Mouse (Mus musculus): Measurements from ENCODE around the gene Pdyn. TPM values are rescaled to one million over a fixed set of nuclear protein-coding genes. Genes with fewer than 3 reads are reported as not detected.

Gene Pdyn
- 0.18 and 0.37 TPM in 2 replicates for polyA plus RNA-seq (2015; fragmentation: Nextera tagmentation; extraction: Ambion mirVana)

DNA sequence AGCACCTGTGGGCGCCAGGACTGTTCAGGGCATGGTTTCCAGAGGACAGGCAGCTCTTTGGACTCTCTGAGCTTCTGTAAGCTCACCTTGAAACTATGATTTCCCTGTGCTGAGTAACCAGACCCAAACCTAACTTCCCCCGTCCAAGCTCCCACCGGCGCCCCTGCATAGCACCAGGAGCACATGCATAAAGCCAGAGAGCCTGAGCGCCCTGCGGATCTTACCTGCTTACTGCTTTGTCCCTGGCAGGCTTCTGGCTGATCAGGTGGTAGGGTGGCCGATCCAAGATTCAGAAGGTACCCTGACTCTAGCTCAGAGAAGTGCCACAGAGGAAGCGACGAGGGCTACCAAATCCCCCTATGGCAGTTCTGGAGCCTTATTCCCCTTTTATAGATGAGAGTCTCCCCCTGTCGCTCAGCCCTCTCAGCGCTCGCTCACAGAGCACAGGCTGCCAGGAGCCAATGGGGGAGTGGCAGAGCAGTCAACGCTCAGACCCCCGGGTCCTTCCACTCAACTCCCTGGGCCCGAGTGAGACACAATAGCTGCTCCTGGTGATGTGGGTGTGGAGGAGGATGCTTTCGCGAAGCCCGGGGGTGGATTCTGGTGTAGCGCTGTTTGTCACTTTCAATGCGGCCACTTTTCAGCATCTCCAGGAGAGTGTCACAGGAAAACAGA is at the start of gene Pdyn:
TSS of gene Pdyn (minus strand) at position 361 of the 675 bp plus-strand sequence.
- Histone ChIP-seq H3K27ac (ENCODE audit: low read length) (no peak within 1 kb of the TSS), H3K4me1 (ENCODE audit: control insufficient read depth, insufficient read depth, low read length) (no peaks in the 10 kb centered on the region), H3K9ac (ENCODE audit: low read length) (no peak within 1 kb of the TSS), H3K4me2 (ENCODE audit: low read depth, low read length) (peak within 1 kb of the TSS; percentile 27), H3K36me3 (ENCODE audit: control insufficient read depth, insufficient read depth) (no peaks in the 10 kb centered on the region), H3K9me3 (replicated peaks; ENCODE audit: control insufficient read depth, low read length) (no peaks in the 10 kb centered on the region), H3K27me3 (ENCODE audit: control insufficient read depth, insufficient read depth, low read length) (peaks cover 31% of the 10 kb centered on the region), H3K4me3 (ENCODE audit: low read length) (0 out of 2 replicates have a peak within 1 kb of the TSS, but pooled peaks have one; percentile 1)
- WGBS, result 7% methylated on average over 20 of the region's 20 CpGs
- ATAC-seq (replicated peaks; ENCODE audit: extremely low read depth, insufficient read depth, low FRiP score), result no peak

DNA sequence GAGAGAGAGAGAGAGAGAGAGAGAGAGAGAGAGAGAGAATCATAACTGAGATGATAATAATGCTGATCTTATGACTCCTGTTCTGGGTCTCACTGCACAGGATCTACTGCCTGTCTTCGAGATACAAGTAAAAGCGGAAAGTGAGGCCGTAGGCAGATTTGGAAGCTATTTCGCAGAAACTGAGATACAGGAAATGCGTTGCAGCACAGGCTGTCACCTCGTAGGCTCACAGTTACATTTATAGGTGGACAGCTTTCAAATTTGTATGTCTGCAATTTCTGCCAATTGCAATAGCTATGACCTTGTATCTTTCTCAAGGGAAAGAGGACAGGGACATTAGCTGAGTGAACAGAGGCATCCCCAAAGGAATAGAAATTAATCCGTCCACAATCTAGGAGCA is 42.4 kb upstream of the Pdyn start:
- WGBS, result 85% methylated on average over 7 of the region's 7 CpGs
- no peak overlapping the region for H3K4me2 ChIP-seq (ENCODE audit: low read depth, low read length)
- no peak overlapping the region for H3K9ac ChIP-seq (ENCODE audit: low read length)
- no peaks in the 10 kb centered on the region for H3K9me3 ChIP-seq (replicated peaks; ENCODE audit: control insufficient read depth, low read length)
- H3K27me3 ChIP-seq (ENCODE audit: control insufficient read depth, insufficient read depth, low read length), result no peaks in the 10 kb centered on the region
- H3K4me1 ChIP-seq (ENCODE audit: control insufficient read depth, insufficient read depth, low read length), result no peaks in the 10 kb centered on the region
- no peak overlapping the region for H3K4me3 ChIP-seq (ENCODE audit: low read length)
- H3K36me3 ChIP-seq (ENCODE audit: control insufficient read depth, insufficient read depth), result no peaks in the 10 kb centered on the region
- no peak overlapping the region for H3K27ac ChIP-seq (ENCODE audit: low read length)
- no peak for ATAC-seq (replicated peaks; ENCODE audit: extremely low read depth, insufficient read depth, low FRiP score)

DNA sequence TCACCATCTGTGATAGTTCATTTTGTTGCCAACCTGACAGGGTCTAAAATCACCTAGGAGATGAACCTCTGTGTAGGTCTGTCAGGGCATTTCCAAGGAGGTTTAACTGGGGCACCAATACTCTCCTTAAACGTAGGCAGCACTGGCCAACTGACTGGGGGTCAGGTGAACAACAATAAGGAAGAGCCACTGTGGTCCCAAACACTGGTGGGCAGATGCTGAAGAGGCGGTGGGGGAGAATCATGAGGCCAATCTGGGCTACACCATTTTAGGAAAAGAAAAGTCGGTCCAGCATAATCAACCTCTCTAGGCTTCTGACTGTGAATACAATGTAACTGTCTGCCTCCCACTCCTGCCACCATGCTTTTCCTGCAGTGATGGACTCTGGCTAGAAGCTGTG is 40.9 kb upstream of the Pdyn start:
- 69% methylated on average over 3 of the region's 3 CpGs for WGBS
- no peak for ATAC-seq (replicated peaks; ENCODE audit: extremely low read depth, insufficient read depth, low FRiP score)
- Histone ChIP-seq H3K4me1 (ENCODE audit: control insufficient read depth, insufficient read depth, low read length) (no peaks in the 10 kb centered on the region), H3K36me3 (ENCODE audit: control insufficient read depth, insufficient read depth) (no peaks in the 10 kb centered on the region), H3K4me2 (ENCODE audit: low read depth, low read length) (no peak overlapping the region), H3K4me3 (ENCODE audit: low read length) (no peak overlapping the region), H3K27ac (ENCODE audit: low read length) (no peak overlapping the region), H3K9ac (ENCODE audit: low read length) (no peak overlapping the region), H3K9me3 (replicated peaks; ENCODE audit: control insufficient read depth, low read length) (no peaks in the 10 kb centered on the region), H3K27me3 (ENCODE audit: control insufficient read depth, insufficient read depth, low read length) (no peaks in the 10 kb centered on the region)

DNA sequence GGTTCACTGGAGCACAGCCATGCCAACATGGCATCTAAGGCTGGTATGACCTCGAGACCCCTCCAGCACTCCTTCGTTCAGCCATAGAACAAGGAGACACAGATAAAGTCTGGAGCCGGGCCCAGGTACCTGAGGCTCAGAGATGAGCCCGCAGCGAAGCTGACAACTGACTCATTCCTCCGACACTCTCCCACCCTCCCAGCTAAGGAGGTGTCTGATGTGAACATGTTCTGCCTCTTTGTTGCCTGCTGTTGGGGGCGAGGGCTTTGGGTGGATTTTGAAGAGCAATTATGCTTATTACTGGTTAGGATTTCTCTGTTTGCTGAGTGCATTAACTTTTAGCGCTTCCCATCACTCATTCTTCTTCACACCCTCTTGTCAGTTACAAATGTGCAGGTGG is 34.4 kb upstream of the Pdyn start:
- Histone ChIP-seq H3K4me2 (ENCODE audit: low read depth, low read length) (no peak overlapping the region), H3K4me3 (ENCODE audit: low read length) (no peak overlapping the region), H3K36me3 (ENCODE audit: control insufficient read depth, insufficient read depth) (no peaks in the 10 kb centered on the region), H3K9me3 (replicated peaks; ENCODE audit: control insufficient read depth, low read length) (peaks cover 1% of the 10 kb centered on the region; the same call in 1 of the 2 replicates), H3K27me3 (ENCODE audit: control insufficient read depth, insufficient read depth, low read length) (no peaks in the 10 kb centered on the region), H3K4me1 (ENCODE audit: control insufficient read depth, insufficient read depth, low read length) (no peaks in the 10 kb centered on the region), H3K9ac (ENCODE audit: low read length) (no peak overlapping the region), H3K27ac (ENCODE audit: low read length) (no peak overlapping the region)
- 58% methylated on average over 8 of the region's 8 CpGs for WGBS
- no peak for ATAC-seq (replicated peaks; ENCODE audit: extremely low read depth, insufficient read depth, low FRiP score)

DNA sequence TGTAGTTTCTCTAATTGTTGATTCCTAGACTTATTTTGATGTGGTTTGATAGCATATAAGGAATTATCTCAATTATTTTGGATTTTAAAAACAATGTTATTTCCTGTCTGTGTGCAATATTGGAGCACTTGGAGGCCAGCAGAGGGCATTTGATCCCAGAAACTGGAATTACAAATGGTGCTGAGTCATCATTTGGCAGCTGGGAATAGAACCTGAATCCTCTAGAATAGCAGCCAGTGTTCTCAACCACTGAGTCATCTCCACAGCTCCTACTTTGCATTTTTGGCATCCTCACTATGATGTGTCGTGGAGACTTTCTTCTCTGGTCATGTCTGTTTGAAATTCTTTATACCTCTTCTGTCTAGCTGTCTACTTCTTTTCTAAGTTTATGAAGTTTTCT is 30.0 kb upstream of the Pdyn start:
- H3K27me3 ChIP-seq (ENCODE audit: control insufficient read depth, insufficient read depth, low read length), result no peaks in the 10 kb centered on the region
- WGBS, result 71% methylated on average over 1 of the region's 1 CpGs
- H3K4me1 ChIP-seq (ENCODE audit: control insufficient read depth, insufficient read depth, low read length), result no peaks in the 10 kb centered on the region
- no peak overlapping the region for H3K27ac ChIP-seq (ENCODE audit: low read length)
- H3K36me3 ChIP-seq (ENCODE audit: control insufficient read depth, insufficient read depth), result no peaks in the 10 kb centered on the region
- ATAC-seq (replicated peaks; ENCODE audit: extremely low read depth, insufficient read depth, low FRiP score), result no peak
- H3K9me3 ChIP-seq (replicated peaks; ENCODE audit: control insufficient read depth, low read length), result peaks cover 2% of the 10 kb centered on the region; the same call in 1 of the 2 replicates
- H3K9ac ChIP-seq (ENCODE audit: low read length), result no peak overlapping the region
- H3K4me2 ChIP-seq (ENCODE audit: low read depth, low read length), result no peak overlapping the region
- H3K4me3 ChIP-seq (ENCODE audit: low read length), result no peak overlapping the region

DNA sequence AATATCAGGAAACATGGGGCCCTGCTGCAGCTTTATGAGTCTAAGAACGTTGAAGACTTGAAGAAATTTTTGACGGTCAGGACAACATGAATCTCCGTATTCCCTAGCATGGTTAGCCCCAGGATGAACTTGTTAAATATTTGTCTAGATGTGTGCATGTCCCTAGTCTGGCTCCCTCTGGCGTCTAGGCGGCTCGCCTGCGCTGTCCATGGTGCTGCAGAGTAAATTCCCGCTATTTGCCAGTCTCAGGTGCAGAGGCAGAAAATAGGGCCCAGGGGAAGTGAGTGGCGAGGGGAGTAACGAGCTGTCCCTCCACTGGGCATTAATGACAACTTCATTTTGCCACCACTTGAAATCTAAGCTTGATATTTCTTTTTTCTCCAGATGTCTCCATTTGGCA is 16.0 kb upstream of the Pdyn start:
- ATAC-seq (replicated peaks; ENCODE audit: extremely low read depth, insufficient read depth, low FRiP score), result no peak
- H3K36me3 ChIP-seq (ENCODE audit: control insufficient read depth, insufficient read depth), result no peaks in the 10 kb centered on the region

DNA sequence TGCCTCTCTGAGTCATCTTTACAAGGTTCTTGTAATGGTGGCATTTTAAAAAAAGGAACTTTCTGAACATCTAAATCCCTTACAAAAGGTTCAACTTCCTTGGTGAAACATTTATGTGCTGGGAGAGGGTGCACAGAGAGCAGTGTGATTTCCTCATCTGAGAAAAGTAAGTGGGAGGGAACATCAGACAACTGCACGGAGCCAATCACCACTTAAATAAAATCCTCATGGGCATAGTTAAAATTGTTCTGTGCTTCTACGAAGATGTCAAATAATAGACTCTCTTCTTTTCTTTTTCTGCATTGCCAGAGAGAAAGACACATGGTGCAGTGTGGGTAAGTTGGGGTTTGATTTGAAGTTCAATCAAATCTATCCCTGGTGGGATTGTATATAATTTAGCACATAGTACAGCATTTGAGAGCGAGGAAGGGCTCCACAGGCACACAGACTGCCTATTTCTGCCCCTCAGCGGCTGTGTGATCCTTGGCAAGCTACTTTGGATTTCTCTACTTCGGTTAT is 13.4 kb upstream of the Pdyn start:
- Histone ChIP-seq H3K36me3 (ENCODE audit: control insufficient read depth, insufficient read depth) (no peaks in the 10 kb centered on the region), H3K9me3 (replicated peaks; ENCODE audit: control insufficient read depth, low read length) (no peaks in the 10 kb centered on the region), H3K9ac (ENCODE audit: low read length) (no peak overlapping the region), H3K4me2 (ENCODE audit: low read depth, low read length) (no peak overlapping the region), H3K4me3 (ENCODE audit: low read length) (no peak overlapping the region), H3K27ac (ENCODE audit: low read length) (no peak overlapping the region), H3K4me1 (ENCODE audit: control insufficient read depth, insufficient read depth, low read length) (no peaks in the 10 kb centered on the region), H3K27me3 (ENCODE audit: control insufficient read depth, insufficient read depth, low read length) (0 out of 2 replicates have a peak, but pooled peaks cover 2% of the 10 kb centered on the region)
- ATAC-seq (replicated peaks; ENCODE audit: extremely low read depth, insufficient read depth, low FRiP score), result no peak
- WGBS, result 65% methylated on average over 5 of the region's 5 CpGs

More for the DNA sequence above, 16.0 kb upstream of the Pdyn start:
- no peaks in the 10 kb centered on the region for H3K4me1 ChIP-seq (ENCODE audit: control insufficient read depth, insufficient read depth, low read length)
- H3K27me3 ChIP-seq (ENCODE audit: control insufficient read depth, insufficient read depth, low read length), result no peaks in the 10 kb centered on the region
- no peak overlapping the region for H3K9ac ChIP-seq (ENCODE audit: low read length)
- H3K4me3 ChIP-seq (ENCODE audit: low read length), result no peak overlapping the region
- no peaks in the 10 kb centered on the region; the same call in 1 of the 2 replicates for H3K9me3 ChIP-seq (replicated peaks; ENCODE audit: control insufficient read depth, low read length)
- H3K27ac ChIP-seq (ENCODE audit: low read length), result no peak overlapping the region
- WGBS, result 11% methylated on average over 10 of the region's 10 CpGs
- H3K4me2 ChIP-seq (ENCODE audit: low read depth, low read length), result no peak overlapping the region

DNA sequence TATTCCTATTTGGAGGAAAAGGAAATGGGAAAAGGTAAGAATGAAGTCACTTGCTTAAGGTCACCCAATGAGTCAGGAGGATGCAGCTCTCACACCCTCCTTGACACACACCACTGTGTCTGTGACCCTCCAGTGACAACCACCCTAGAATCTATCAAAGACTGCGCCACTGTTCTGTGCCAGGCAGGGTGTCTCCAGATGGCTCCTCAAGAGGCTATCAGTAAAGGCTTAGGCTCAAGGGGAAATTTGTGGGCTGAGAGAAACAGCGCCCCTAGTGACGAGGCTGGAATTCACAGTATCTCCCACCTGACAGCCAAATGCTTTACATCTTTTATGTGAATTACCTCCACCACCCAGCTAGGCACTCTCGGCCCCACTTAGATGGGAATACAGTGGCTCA is 3.6 kb downstream of the Pdyn start:
- Histone ChIP-seq H3K27me3 (ENCODE audit: control insufficient read depth, insufficient read depth, low read length) (peaks cover 28% of the 10 kb centered on the region), H3K4me2 (ENCODE audit: low read depth, low read length) (no peak overlapping the region), H3K9me3 (replicated peaks; ENCODE audit: control insufficient read depth, low read length) (no peaks in the 10 kb centered on the region), H3K9ac (ENCODE audit: low read length) (no peak overlapping the region), H3K36me3 (ENCODE audit: control insufficient read depth, insufficient read depth) (no peaks in the 10 kb centered on the region), H3K27ac (ENCODE audit: low read length) (no peak overlapping the region), H3K4me3 (ENCODE audit: low read length) (no peak overlapping the region), H3K4me1 (ENCODE audit: control insufficient read depth, insufficient read depth, low read length) (no peaks in the 10 kb centered on the region)
- 11% methylated on average over 4 of the region's 4 CpGs for WGBS
- ATAC-seq (replicated peaks; ENCODE audit: extremely low read depth, insufficient read depth, low FRiP score), result no peak

DNA sequence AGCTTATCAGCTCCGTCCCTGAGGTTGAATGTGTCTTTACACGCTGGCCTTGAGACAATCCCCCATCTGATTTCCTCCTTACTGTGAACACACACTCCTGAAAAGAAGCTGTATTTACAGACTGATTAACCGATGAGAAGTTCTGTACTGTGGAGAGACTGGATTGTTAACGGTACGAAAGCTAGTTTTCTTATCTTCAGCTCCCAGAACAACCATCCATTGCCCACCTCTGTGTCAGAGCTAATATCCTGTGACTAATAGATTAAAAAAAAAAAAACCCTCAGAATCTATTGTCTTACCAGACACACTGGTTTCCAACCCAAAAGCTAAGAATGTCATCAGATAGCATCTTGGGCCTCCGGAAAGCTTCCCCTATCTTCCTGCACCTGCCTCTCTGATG is 5.3 kb downstream of the Pdyn start:
- Histone ChIP-seq H3K9ac (ENCODE audit: low read length) (no peak overlapping the region), H3K27me3 (ENCODE audit: control insufficient read depth, insufficient read depth, low read length) (peaks cover 19% of the 10 kb centered on the region), H3K27ac (ENCODE audit: low read length) (no peak overlapping the region), H3K9me3 (replicated peaks; ENCODE audit: control insufficient read depth, low read length) (no peaks in the 10 kb centered on the region), H3K4me3 (ENCODE audit: low read length) (no peak overlapping the region), H3K4me2 (ENCODE audit: low read depth, low read length) (no peak overlapping the region), H3K4me1 (ENCODE audit: control insufficient read depth, insufficient read depth, low read length) (no peaks in the 10 kb centered on the region), H3K36me3 (ENCODE audit: control insufficient read depth, insufficient read depth) (no peaks in the 10 kb centered on the region)
- WGBS, result 43% methylated on average over 6 of the region's 6 CpGs
- no peak for ATAC-seq (replicated peaks; ENCODE audit: extremely low read depth, insufficient read depth, low FRiP score)
